Mouse (Mus musculus) thymus, adult 18-20 months (tissue): ENCODE results near the gene Plekhb1.

Experiments
- DNase-seq, 2 experiments: peaks; one replicate each; pipeline ENCODE4 v3.0.0; 2022; ENCODE audit warnings: mixed read lengths in 2 of 2

Plekhb1 gene

DNA sequence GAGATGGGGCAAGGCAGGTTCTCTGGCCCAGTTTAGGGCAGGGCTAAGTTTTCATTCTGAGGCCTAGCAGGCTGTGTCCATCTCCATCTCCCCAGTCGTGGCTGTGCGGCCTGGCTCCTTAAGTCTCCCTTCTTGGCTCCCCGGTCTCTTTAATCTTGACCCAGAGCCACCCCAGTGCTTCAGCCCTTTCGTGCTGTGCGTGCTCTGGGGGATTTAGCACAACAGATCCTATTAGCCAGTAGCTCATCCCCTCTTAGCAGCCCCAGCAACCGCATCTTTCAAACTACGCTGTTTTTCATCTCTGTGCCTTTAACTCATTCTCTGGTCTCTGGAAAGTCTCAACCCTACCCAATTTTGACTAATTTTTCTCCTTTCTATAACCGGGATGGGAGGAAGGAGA, at the start of gene Plekhb1:
Gene Plekhb1, minus strand, starts transcription at position 184 of the 400 bp plus-strand sequence.
- no peak for DNase-seq

DNA sequence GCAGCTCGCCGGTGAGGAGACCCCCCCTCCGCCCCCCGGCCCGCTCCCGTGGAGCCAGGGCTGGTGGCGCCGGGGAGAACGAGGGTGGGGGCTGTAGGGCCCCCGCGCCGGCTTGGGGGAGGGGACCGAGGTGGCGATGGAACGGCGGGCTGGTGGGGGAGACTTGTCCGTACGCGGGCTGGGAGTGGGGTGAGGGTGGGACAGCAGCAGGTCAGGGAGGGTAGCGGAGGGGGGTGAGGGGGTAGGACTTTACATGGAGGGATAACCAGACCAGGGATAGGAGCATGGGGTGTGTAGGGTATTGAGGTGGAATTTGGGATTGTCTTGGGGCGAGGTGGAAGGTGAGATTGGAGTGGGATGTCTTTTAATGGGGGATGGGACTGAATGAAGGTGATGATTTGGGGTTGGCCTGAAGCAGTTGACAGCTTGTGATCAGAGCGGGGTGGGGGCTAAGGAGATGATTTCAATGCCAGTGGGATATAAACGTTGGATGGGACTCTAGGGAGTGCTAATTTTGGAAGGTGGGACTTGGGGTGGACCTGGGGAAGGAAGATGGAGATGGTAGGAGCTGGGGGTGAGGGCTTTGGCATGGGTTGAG, 44.8 kb upstream of the Plekhb1 start:
- no peak for DNase-seq

DNA sequence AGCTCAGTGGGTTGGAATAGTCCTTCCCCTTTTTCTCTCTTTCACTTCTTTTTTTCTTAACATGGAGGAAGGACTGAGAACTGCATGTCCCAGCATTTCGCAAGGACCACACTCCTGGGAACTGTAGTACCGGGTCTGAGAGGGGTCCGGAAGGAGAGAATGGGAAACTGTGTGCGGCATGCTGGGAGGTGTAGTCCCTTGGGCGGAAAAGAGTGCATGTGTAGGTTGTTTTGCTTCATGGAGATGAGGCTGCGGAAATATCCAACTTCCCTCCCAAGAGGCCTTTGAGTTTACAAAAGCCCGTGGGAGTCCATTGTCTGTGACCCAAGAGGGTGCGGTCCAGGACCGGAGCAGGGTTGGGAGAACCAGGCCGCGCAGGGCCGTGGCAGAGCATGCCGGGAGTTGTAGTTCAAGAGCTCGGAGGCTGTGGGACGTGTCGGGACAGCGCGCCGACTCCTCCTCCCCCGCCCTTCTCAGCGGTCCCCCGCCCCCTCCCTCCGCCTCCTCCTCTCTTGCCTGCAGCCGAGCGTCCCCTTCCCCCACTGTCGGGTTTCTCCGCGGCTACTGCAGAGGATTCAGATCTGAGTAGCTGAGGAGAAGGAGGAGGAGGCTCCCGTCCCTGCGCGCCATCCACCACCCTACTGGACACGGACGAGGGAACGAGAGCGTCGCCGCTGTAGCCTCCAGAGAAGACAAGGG, 44.1 kb upstream of the Plekhb1 start, which contains the start of gene Fam168a:
Gene Fam168a, plus strand, starts transcription at position 493 of the 699 bp plus-strand sequence.
- peak; percentile 86 to 88 for DNase-seq

DNA sequence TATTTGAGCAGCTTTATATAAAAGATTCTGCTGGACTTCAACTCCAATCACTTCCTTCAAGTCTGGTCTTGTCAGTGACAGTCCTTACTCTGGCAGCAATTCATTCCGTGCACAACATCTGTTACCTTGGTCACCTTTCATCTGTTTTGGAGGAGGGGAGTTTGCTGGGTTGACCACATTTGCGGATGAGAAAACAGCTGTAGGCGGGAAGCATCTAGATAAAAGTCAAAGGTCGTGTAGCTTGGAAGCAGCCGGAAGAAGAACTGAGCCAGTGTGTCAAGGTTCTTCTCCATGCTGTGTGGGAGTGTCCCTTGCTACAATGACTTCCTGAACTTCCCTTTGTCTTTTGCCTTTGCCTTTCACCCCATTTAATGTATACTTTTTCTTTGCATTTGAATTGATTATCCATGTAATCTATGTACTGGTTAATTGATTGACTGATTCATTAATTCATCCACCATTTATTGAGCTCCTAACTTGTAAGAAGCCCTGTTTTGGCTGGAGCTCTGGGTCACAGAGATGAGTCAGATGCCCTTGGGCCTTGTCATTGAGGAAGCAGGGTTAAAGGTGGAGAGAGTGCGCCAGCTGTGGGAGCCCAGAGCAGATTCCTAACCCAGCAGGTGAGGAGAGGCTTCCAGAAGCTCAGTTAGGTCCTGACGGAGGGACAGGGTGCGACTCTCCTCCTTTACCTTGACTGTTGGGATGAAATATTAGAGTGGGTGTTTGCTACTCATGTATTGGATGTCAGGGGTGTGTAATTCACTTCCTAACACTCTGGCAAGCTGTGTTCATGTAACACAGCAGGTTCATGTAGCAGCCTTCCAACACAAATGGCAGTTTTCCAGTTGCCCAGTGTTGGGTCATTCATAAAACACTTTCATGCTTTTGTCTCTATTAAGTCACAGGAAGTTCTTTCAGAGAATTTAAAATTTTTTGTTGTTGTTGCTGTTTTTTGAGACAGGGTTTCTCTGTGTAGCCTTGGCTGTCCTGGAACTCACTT, 37.9 kb upstream of the Plekhb1 start:
- peak in 1 of 2 experiments; percentile 18 for DNase-seq

DNA sequence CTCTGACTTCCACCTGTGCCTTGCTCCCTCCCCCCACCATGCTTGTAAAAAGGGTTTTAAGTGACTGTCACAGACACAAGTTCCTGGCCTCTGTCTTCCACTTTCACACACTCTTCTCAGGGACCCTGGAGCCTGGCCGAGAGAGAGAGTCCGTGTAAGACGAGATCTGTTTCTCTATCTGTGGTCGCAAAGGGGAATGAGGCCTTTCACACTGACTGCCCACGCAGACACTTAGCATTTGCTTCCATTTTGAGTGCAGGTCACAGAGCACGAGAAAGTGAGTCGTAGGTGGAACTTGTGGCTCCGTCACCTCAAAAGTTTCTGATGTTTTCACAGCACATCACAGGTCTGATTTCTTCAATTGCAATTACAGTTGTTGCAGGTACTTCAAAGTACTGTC, 31.0 kb upstream of the Plekhb1 start:
- DNase-seq = no peak

DNA sequence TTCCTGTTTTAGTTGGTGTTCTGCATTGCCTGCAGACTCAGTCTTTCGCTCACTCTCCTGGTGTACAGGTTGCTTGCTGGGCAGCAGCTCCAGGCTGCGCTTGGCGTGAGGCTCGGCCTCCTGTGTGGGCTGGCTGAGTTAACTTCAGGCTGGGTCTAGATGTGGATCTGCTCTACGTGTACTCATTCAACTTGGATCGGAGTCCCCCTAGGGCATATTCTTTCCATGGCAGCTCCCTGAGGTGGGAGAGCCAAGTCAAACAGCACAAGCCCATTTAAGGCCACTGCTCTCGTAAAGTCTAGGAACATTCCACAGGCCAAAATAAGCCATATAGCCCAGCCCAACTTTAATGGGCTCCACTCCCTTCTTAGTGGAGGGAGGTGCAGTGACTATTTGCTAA, 26.3 kb upstream of the Plekhb1 start:
- no peak for DNase-seq

DNA sequence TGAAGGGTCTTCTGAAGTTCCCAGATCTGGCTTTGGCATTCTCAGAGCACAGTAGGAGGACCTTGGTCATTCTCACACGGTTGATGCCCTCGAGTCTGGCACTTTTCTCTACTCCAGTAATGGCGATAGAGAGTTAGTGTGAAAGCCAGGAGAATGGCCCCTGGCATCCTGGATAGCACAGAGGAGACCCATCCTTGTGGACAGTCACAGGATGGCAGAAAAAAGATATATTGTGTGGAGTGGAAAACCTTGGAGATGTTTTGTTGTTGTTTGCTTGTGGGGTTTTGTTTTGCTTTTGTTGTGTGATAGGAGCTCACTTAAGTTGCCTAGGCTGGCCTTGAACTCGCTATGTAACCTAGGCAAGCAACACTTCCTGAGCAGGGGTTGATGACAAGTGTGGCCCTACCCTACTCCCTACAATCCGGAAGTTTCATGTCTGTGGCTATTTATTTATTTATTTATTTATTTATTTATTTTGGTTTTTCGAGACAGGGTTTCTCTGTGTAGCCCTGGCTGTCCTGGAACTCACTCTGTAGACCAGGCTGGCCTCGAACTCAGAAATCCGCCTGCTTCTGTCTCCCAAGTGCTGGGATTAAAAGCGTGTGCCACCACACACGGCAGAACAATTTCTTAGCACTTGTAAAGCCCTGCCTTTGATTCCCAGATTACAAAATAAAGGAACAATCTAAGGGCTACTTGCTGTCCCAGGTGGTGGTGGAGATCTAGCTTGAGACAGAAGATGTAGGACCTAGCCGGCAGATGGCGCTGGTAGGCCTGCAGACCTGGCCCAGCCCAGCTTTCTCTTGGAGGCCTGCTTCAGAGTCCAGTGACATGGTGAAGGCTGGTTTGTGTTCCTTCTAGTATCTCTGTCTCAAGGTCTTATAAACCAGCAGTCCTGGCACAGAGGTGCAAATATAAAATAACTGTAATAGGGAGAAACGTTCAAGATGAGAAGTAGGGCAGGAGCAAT, 23.1 kb upstream of the Plekhb1 start:
- peak; percentile 13 to 21 for DNase-seq

DNA sequence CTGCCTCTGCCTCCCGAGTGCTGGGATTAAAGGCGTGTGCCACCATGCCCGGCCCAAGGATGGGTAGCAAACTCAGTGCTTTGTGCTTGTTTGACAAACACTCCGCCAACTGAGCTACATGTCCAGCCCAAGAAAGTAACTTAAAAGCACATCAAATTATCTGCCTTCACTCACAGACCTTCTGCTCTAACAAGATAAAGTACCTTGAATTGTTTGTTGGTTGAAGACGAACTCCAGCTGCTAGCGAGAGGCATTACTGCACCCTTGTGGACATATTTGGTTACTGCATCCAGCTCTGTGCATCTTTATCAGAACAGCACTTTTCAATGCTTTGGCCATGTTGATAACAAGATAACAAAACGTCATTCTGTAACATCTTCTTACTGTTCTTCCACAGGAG, 22.3 kb upstream of the Plekhb1 start:
- DNase-seq = no peak

DNA sequence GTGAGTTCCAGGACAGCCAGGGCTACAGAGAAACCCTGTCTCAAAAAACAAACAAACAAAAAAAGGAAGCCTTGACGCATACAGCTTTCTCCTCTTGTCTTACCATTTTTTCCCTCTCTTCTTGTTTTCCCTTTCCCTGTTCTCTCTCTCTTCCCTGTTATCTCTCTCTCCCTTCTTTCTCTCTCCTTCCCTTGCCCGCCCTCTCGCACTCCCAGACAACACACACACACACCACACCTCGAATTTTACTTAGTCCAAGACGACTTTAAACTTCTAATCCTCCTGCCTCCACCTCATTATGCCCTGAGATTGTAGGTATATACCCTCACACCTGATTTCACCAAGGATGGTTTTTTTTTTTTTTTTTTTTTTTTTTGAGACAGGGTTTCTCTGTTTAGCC, 21.9 kb upstream of the Plekhb1 start:
- no peak for DNase-seq

DNA sequence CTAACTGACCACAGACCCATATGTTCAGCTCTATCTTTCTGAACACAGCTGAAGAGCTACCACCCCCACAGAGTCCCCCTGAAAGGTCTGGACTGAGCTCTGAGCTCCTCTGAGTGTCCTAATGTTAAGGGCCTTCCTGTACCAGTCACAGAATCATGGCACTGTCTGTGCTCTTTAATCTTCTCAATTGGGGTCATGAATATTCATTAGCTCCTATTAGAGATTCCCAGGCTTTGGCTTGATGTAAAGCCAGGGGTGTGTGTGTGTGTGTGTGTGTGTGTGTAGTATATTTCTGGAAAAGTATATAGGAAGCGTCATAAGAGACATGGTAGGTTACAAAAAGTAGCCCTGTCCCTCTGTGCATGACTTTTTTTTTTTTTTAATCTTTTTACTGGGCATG, 21.0 kb upstream of the Plekhb1 start:
- no peak for DNase-seq

DNA sequence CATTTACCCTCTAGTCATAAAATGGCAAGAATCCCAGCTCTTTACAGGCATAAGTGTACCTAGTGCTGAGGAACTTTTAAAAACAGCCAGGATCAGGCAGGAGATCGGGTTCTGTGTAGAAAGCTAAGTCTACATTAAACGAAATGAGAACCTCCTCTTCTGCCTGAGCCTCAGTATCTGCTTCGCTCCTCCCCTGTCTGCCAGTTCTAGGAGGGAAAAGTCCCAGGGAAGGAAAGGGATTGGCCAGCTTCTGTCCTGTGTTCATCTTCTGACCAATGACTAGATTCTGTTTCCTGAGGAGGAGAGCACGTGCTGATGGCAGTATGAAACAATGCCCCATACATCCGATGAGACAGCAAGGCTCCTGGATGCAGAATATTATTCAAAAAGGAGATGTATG, 18.9 kb upstream of the Plekhb1 start:
- no peak for DNase-seq

DNA sequence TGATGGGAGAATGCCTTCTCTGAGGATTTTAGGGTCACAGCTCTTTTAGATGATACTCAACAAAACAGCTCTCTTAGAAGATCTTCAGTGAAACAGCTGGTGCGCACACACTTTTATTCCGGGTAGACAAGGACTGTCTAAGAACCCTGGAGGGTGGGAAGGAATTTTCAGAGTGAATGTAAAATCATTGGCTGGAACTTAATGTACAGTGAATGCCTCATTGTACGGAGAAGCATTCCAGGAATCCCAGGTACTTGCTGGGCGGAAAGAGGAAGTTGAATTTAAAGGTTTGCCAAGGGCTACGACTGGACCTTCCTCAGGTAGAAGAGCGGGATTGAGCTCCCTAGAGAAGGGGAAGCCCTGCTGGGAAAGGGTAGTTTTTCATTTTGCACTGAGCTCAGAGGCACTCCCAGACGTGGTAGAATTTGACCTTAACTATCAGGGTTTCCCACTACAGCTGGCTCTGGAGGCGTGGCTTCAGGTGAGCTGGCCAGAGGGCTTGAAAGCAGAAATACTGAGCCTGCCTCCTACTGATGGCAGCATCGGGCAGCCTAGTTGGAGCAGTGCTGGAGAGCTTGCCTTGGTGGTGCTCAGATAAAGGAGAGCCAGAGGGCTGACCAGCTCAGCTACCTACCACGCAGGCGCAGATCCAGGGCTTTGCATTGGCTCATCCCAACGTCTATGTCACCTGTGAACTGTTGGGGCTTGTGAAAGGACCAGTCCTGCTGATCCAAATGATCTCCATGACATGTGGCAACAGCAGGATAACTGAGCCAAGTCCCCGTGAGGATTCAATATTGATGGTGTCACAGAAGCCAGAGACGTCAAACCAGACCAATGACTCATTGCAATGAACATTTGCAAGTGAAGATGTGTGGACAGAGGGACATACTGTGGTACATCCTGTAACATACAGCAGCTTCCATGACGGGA, 17.0 kb upstream of the Plekhb1 start:
- no peak for DNase-seq

DNA sequence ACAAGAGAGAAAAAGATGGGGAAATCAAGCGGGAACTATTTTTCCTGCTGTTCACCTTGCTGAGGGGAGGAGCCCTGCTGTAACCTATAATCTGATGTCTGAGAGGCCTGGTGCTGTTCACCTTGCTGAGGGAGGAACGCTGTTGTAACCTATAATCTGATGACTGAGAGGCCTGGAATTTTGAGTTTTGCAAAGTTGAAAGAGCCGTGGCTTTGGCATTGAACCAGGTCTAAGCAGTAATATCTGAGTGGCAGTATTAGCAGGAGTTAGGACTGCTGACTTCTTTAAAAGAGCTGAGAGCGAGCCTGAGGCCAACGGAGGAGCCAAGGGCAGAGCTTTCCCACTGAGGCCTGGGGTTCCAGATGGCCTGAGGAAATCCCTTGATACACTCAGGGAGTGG, 15.8 kb upstream of the Plekhb1 start:
- no peak for DNase-seq

DNA sequence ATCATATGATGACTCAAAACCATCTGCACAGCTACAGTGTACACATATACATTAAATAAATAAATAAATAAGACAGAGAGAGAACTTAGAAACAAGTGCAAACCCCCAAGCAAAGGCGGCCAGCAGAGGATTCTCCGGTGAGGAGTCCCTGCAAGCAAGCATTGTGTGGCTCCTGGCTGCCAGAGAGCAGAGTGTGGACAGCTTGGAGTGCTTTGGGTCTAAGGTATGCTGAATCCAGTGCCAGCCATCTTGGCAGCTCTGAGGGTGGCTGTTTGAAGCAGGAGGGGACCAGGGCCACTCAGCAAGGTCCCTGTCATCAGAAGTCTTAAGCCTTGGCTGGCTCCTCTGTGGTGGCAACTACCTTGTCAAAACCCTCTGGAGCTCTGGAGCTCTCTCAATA, 12.7 kb upstream of the Plekhb1 start:
- no peak for DNase-seq

DNA sequence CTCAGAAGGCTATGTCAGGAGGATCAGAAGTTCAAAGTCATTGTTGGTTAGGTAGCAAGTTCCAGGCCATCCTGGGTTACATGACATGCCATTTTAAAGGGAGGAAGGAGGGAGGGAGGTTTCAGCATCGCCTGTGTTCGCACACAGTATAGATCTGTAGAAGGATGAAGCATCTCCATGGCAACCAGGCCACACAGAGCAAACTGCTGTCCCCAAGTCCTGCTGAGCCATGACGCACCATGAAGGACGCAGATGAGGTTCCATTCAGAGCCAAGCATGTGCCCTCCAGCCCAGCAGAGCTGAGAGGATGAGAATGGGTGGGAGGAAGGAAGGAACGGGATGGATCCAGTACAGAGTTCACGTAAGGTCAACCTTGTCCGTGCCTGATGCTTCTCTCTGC, 11.2 kb upstream of the Plekhb1 start:
- DNase-seq = no peak

DNA sequence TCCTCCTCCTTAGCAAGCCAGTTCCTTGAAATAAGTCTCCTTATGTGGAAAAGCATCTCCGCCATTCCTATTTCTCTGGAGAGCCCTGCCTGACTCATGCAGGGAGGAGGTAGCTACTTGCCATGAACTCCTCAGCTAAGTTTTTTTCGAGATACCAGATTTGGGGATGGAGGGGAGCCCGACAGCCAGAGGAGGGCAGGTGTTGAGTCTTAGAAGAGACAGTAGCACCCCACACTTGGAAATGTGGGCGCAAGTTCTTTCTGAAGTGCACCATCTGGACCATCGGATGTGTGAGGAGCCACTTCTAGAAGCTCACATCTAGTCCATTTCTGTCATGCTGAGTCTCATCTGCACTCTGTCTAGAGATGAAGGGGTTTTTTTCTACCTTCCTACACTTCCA, 8.4 kb upstream of the Plekhb1 start:
- DNase-seq = no peak

DNA sequence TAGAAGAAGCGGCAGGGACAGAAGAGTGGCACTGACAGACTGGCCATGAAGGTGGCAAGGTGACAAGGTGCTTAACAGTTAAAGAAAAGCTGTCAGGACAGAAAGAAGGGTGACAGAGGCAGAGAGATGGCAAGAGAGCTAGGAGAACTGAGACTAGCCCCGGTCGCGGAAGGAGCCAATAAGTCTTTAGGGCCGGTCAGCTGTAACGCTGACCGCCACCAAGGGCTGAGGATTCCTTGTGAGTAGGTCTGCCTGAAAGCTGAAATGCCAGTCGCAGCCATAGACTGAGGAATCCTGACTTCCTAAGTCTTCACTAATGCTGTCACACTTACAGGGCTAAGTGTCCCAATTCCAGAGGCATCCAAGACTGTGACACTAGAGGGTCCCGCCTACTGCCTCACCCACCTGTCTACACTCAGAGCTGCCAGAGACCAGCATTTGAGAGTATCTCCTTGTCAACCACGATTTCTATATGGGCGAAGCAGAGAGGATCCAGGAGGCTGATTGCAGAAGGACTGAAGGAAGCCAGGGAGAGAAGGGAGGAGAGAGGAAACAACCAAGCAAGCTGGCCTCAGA, 1.6 kb upstream of the Plekhb1 start:
- DNase-seq = no peak

DNA sequence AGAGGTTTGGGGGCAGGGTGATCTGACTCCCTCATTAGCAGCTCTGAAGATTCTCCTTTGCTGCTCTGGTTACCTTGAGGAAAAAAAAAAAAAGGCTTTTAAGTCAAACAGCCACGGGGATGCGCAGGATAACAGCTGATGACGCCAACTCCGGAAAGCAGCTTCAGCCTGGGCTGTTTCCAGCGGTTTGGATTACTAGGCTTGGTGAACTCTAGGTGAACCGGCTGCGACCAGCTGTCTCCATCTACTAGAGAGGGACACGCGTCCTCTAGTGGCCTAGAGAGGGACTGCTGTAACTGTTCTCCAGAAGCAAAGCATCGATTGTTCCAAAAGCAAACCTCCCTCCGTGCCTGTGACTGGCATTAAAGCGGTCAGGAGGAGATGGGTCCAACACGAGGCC, 976 bp upstream of the Plekhb1 start:
- peak; percentile 43 to 51 for DNase-seq

DNA sequence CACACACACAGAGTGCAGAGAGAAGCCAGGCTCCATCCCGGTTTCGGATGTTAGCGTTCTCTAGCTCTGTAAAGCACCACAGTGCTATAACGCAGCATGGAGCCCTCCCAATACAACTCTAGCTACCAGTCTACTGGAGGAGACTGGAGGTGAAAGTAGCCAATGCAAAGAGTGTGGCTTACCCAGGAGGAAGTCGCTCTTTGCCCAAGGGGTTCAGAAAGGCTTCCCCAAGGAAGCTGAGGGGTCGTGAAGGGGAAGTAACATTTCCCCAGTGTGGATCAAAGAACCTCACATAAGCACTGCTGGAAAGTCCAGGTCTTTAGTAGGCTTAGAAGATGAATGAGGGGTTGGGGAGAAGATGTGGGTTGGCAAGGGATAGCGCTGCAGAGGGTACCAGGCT, 950 bp downstream of the Plekhb1 start:
- DNase-seq = no peak

DNA sequence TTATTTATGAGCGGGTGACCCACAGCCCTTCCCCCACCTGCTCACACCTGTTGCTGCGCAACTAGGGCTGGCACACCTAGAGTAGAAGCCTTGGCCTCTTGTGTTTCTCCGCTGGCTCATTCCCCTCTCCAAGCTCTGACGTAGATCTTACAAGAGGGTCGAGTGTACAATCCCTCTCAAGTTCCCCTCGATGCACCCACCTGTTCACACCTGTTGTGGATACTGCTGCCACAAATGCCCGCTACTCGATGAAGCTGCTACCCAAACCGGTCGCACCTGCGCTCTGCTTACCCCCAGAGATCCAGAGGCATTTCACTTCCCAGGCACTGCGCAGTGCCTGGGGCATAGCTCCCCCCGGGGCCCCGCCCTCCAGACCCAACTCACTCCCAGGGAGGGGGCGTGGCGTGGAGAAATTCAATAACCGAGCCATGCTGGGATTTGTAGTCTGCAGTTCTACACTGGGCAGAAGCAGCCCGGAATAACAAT, 4.1 kb downstream of the Plekhb1 start:
- no peak for DNase-seq

DNA sequence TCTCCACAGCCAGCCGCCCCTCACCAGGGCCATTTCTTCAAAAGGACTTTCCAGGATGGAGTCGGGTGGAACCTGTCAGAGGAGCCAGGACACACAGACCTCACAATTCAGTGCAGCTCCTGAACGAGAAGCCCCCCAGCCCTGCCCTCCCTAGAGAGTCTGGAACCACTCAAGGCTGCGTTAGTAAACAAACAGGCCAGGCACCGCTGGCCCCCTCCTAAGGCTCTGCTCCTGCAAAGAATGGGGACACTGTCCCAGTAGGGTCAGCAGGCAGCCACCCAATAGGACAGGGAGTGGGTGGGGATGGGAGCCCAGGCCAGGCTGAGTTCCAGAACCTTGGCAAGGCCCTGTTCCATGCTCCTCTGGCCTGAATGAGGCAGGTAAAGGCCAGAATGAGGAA, 5.5 kb downstream of the Plekhb1 start:
- DNase-seq = no peak
